Mouse (Mus musculus) gastrocnemius, postnatal 4 days (tissue): ENCODE results near the gene Tanc1. TPM values are rescaled to one million over a fixed set of nuclear protein-coding genes. Genes with fewer than 3 reads are reported as not detected.

Source experiments
- DNase-seq, 2 experiments: peaks; one replicate each; pipeline ENCODE4 v3.0.0; 2021 to 2022; ENCODE audit warnings: low spot score in 2 of 2, mixed read lengths in 2 of 2
- total RNA-seq, 2 experiments: library from RNA; stranded (reverse); gene quantifications; 2 replicates each; pipeline ENCODE4 v1.2.3; 2021

The Tanc1 gene
- total RNA-seq, 2 experiments from 2014 or later = 19.0 to 20.9 TPM

DNA sequence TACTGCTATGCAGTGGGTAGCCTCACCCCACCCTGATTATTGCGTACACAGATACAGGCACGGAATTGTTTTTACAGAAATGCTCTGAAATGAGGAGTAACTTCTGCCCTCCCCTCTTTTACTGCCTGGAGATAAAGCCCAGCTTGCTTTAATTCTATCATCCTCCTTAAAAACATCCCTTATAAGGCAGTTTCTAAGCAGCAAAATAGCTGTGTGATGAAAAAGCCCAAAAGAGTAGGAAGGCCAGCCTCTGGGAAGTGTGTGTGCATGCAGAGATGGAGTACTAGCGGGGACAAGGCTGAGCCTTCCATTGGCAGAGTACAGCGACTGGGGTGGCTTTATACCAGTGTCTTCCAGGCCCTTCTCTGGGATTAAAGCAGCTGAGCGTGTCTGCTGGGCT, 140.9 kb downstream of the Tanc1 start:
- no peak for DNase-seq

DNA sequence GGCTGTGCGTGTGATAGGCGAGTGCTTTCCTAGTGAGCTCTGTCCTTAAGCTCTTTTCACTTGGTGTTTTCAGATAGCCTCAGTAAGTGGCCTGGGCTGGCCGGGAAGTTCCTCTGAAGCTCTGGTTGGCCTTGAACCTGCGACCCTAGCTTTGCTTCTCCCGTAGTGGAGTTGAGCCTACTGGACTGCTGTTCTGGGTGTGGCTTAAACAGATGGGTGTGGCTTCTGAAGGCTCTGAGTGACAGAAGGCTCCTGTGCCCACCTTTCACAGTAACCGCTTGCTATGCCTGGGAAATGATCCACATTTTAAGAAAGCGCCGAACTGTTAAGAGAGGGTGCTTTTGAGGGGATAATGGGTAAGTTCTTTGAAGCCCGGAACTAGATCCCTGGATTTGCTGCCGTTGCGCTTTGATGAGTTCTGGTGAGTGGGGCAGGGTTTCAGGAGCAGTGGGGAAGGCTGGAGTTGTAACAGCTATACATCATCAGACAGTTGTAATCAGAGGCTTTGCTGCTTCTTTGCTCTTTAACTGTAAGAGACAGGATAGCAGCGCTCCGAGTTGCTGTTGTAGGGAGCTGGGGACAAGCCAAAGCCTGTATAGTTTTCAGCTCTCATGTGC, 144.4 kb downstream of the Tanc1 start:
- DNase-seq = no peak

DNA sequence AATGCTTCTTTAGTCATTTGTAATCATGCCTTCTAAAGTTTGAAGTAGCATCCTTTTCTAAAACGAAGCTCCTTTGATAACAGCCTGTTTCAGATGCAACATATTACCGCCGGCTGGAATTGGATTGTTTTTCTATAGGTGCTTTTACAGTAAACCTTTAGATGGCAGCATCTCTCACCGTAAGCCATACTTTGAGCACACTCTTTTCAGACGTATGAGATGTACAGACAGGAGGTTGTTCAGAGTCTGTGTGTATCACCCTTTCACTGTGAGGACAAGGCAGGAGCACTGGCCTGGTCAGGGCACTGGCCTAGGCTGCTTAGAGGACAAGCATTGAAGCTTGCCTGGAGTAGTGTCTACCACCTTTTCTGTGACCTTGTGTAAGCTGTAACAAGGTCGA, 145.2 kb downstream of the Tanc1 start:
- DNase-seq = no peak

DNA sequence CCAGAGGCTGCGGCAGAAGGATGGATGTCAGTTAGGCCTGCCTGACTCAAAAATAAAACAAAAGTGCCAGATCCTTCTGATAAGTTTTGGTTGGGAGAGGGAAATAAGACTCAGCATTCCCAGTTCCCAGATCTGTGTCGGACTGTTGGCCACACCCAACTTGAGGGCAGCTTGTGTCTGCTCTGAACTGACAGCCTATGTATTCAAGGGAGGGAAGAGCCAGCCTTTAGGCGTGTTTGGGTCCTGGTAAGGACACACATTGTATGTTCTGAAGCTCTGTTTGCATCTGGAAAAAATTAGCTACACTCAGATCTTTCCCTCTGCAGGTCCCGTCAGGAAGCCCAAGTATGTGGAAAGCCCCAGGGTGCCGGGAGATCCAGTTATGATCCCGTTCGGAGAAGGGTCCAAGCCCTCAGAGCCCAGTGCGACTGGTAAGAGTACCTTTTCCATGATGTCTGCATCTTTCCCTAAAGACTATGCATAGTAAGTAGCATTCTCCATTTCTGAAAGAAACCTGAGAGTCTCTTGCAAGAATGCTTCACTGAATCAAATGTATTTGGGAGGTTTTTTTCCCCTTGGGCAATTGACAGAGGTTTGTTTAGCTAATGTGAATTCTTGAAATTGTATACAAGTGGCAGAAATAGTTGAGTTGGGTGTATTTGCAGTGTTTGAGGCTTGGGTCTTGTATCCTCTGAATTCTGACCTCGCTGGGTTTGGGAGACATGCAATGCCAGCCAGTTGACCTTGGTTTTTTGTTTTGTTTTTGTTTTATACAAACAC, 146.5 kb downstream of the Tanc1 start:
- DNase-seq = no peak

DNA sequence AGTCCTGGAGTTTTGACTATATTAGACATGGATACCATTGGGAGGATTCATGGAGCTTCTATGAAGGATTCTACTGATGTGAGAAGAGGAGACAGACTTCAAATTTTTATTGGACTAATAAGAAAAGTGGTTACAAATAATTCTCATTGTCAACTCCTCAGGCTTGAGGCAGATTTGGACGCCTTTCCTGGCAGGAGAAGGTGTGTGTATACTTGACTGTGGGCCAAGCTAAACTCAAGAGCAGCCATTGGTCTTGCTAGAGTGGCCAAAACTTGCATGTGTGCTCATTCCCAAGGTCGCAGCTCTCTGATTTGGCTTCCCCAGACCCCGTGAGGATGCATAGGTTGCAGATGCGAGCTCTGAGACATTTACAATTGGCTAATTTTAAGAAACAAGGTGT, 148.9 kb downstream of the Tanc1 start:
- no peak for DNase-seq

DNA sequence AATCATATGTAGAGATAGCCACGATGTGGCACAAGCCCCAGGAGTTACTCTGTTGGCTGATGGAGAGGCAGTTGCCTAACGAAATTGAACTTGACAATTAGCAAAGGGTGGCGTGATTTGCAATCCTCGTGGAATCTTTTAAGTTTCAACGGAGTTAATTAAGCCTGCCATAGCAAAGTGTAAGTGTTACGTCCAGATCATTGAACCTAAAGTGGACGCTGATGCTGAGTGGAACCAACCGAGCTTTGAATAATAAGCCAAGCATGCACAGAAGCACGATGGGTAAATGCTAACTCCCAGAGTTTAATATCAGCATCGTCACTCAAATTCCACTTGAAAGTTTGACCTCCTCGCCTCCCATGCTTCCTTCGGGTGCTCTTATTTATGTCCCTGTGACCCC, 149.3 kb downstream of the Tanc1 start:
- no peak for DNase-seq

DNA sequence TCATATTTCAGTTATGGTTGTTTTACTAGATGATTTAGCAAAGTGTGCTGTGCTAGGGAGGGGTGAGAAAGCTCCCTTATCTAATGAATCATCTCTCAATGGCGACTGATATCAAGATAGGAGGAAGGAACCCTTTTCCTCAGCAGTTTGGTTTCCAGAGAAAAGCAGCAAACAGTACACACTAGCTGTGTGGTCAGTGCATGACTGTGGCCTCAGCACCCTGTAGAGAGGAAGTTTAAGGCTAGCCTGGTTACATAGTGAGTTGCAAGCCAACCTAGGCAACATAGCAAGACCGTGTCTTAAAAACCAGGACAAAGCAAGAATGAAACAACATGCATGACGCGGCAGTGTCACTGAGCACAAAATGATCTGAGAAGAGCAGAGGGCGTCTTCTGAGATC, 150.4 kb downstream of the Tanc1 start:
- no peak for DNase-seq

DNA sequence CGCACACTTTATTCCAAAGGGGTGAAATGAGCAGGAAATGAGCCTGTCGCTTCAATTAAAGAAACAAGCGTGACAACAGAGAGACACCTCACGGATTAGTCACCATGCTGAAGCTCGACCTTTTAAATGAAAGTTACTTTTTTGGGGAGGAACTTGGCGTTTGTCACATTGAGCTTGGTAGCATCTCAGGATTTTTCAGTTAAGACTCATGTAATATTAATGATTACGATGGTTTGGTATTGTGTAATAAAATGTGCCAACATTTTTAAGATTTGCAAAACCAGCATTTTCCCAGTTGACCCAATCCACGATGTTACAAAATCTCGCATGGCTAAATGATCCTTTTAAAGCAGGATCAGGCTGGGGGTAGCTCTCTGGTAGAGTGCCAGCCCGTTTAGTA, 153.8 kb downstream of the Tanc1 start:
- DNase-seq = no peak

DNA sequence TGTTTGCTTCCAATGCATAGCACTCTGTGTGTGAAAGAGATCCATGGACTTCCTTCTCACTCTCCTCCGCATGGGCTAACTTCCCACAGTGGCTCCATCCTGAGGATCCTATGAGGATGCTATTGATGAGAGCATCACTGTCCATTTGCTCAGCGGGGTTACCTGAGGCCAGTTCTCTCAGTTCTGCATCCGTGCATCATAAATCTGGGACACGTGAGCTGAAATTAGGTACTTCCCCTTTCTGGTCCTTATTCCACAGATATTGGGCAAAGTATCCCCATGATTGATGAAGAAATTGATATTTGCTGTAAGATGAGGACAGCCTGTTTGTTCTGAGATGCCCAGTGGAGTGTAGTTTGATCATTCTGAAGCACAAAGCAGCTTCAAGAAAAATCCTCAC, 156.1 kb downstream of the Tanc1 start:
- no peak for DNase-seq

DNA sequence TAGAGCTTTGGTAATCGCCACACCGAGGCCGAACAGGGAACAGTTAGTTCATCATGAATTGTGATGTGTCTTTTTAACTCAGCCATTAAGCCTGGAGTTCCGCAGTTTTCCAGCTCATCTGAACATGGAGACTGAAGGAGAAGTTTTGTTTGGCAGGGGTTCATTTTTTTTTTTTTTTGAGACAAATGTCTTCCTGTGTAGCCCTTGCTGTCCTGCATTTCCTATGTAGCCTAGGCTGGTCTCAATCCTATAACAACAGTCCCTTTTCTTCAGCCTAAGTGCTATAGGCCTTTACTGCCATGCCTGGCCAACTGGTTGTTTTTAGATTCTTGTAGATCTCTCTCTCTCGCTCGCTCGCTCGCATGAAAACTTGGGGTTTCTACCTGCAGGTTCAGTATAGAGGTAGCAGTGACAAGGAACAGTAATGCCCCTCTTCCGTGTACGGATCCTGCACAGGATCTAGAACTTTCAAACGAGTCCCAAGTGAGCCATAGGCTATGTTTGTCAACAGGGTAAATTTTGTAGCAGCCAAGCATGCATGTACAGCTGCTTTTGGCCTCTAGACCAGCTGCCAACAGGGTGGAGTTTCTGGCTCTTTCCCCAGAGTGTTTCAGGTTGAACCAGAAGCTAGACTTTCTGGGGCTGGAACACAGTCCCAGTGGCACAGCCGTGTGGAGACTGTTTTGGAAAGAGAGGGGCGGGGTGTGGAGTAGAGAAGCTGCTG, 157.0 kb downstream of the Tanc1 start:
- peak in 1 of 2 experiments; percentile 39 for DNase-seq

DNA sequence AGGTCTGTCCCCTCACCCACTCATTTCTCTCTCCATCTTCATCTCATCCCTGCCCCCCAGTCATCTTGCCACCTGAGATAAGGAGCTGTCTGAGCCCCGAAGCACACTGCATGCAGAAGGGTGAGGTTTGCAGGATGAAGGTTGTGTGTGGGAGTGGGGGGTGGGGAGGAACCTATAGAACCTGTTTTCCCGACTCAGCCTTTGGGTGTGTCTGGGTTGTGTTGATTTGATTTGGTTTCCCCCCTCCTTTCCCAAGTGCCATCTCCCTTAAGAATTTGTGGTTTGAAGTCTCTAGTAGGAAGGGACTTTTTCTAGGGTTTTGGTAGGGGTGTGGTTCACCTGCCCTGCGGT, 157.5 kb downstream of the Tanc1 start:
- DNase-seq = no peak

DNA sequence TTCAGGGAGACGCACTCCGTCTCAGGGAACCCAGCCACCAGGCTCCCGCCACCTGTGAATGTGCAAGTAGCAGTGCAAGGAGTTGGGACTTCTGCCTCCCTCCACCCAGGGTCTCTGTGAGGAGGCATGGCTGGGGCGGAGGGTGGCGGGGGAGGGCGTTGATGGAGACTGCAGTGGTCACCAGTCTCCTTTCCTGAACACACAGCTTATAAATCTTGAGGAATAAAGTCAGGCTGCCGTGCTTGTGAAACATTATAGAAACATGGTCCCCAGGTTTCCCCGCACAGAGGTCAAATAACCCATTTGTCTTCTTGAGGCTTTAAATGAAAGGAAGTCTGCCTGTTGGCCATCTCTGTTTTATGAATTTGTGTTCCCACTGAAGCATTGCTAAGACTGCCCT, 159.9 kb downstream of the Tanc1 start:
- no peak for DNase-seq

DNA sequence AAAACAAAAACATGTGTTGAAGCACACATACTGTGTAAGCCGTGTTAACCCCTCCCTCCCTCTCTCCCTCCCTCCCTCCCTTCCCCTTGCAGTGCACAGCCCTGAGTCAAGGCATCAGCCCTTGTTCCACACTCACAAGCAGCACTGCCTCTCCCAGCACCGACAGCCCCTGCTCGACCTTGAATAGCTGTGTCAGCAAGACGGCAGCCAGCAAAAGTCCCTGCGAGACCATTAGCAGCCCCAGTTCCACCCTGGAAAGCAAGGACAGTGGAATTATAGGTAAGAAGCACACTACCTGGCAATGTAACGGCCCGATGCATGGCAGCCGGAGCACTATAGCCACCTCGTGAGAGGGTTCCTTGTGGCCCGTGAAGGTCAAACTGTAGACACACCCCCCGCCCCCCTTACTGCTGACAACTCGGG, 160.4 kb downstream of the Tanc1 start:
- DNase-seq = no peak

DNA sequence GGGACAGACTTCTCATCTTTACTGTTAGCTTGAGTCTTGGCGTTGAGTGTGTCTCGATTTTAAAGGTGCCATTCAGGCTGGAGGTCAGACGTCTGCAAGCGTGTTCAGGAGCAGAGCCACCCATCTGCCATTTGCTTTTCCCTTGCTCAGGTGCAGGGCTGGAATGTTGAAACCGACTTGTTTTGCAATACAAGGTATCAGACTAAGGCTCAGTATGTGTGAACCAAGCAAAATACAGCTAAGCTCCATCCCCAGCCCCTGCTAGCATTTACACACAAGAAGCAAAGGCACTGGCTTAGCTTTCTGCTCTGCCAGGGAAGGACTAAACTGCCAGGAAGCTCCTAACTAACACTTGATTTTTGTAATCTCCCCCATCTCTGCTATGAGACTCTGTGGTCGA, 162.5 kb downstream of the Tanc1 start:
- no peak for DNase-seq

DNA sequence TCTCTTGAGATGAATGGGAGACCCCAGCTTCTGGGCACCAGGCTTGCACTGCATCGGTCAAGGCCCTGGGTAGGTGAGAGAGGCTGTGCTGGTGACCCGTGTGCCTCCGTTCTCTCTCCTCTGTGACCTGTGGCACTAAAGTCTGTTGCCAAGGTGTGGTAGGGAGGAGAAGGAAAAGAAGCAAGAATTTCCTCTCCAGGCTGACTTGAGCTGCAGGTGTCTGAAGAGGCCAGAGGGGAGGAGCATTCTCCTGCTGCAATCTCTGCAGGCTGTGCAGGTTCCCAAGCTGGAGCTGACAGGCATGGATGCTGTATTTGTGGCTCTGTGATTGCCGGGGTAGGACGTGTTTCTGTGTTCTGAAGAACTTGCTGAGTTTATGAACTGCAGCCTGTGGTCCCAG, 163.3 kb downstream of the Tanc1 start:
- no peak for DNase-seq

DNA sequence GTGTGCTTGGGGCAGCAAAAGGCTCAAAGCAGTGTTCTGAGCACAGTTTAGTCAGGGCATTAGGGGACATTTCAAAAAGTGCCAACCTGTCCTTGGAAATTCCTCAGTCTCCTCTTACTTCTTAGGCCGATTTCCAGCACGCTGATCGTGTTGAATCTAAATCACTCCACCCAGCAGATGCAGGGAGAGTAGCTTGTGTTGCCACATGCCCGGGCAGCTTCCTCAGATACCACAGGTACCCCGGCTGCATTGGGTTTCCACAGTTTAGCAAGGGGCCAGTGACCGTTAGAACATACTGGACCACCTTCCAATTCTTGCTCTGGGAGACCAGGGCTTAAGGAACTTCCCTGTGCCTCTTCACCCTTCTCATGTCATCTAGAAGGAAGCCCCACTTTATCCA, 164.0 kb downstream of the Tanc1 start:
- no peak for DNase-seq

DNA sequence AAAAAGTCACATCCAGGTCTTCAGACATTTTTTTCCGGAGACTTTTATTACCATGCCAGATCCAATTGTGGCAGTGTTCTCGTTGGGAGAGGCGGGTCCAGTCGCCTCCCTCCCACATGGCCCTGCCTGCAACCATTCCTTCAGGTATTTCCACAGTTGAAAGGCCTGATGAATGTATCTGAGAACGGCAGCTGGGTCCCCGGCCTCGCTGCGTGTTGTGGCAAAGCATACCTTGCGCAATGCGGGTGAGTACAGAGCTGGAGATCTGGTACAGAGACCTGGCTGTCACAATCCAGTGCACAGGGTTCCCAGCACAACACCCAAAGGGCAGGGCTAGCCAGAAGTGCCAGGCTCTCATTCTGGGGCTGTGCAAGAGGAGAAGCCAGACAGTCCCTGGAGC, 167.5 kb downstream of the Tanc1 start:
- no peak for DNase-seq

DNA sequence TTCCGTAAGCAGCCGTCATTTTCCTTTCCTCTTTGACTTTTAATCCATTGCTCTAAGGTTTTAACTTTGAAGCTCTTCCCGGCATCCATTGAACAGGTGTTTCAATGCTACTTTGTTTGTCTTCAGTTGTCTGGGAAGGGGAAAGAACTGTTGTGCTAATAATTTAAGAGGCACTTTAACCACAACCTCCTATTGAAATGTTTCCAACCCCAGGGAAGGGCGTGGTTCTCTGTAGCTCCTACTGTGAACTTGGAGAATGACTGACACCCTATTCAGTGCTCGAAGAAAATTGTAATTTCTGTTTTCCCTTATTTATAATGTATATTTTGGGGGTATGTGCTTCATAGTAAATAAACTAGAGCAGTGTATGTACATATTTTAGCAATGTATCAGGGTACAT, 168.4 kb downstream of the Tanc1 start:
- DNase-seq = no peak

DNA sequence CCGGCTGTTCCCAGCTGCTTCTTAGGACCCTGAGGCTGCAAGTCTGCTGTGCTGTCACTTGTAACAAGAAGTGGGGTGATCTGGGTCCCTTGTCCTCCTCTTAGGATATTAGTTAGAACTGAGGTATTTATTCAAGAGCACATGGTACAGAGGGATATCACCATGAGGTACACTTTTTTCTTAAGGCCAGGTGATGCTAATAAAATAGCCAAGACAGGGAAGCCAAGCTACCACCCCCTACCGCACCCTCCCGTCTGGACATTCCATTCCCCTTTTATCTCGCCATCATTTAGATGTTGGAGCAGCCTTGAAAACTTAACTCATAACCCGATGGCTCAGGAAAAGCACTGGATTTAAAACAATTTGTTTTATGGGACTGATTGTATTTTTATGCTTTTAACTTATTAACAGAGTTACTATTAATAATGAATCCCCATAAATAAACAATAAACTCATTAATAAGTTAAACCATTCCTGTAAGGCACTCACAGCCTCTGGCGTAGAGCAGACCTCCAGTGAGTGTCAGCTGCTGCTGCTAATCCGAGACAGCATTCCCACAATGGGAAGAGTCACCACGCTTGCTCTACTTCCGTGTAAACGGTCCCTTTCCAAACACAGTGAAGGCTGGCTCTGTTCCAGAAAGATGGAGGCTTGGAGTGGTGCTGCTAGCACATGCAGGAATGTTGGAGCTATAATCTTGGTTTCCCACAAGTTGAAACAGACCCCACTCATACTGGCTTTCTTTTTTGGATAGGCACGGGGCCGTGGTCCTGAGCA, 171.4 kb downstream of the Tanc1 start:
- no peak for DNase-seq

DNA sequence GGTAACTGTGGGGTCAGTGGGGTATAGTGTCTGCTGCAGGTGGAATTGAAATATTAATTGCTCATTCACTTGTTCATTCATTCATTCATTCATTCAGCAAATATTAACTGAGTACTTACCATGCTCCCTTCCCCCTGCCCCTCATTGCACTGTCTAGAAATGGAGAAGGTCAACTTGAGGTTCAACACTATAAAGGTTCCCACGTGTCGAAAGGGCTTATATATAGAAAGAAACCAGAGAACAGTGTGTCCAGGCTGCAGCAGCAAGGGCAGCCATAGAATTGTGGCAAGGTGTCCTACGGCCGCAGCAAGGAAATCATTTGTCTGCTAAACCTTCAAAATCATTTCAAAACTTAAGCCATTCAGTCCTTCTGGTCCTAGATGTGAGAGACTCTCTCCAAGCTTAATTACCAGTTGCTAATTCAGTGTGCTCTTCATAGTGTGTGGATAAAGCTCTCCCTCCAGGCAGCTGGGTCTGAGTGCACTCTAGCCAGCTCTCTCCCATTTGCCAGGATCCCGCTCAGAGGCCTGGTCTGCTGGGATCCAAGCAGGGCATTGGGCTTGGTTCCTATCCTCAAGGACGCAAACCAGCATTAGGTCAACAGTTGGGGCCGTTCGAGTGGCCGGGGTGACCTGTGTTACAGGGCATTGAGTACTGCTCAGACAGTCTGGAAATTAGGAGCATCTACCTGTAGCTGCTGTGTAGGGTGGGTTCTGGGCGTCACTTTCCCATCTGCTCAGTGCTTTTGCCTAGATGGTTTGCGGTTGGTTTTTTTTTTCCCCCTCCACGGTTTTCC, 172.2 kb downstream of the Tanc1 start:
- DNase-seq = no peak

DNA sequence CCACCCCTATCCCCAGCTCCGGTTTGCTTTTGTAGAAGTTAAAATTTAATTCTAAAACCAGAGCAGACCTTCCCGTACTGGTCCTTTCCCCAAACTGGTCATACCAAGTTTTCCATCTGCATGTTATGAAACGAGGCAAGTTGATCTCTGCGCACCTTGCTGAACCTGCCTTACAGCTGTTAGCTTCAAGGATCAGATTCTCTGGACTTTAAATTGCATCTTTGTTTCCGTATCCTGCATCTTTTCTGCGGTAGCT, 172.7 kb downstream of the Tanc1 start:
- no peak for DNase-seq
